Mouse (Mus musculus) layer of hippocampus, adult 9-11 months (tissue): ENCODE results near the gene Ogfod2.

ENCODE experiments used
- DNase-seq: peaks from one replicate; pipeline ENCODE4 v3.0.0; 2022

Ogfod2 gene

DNA sequence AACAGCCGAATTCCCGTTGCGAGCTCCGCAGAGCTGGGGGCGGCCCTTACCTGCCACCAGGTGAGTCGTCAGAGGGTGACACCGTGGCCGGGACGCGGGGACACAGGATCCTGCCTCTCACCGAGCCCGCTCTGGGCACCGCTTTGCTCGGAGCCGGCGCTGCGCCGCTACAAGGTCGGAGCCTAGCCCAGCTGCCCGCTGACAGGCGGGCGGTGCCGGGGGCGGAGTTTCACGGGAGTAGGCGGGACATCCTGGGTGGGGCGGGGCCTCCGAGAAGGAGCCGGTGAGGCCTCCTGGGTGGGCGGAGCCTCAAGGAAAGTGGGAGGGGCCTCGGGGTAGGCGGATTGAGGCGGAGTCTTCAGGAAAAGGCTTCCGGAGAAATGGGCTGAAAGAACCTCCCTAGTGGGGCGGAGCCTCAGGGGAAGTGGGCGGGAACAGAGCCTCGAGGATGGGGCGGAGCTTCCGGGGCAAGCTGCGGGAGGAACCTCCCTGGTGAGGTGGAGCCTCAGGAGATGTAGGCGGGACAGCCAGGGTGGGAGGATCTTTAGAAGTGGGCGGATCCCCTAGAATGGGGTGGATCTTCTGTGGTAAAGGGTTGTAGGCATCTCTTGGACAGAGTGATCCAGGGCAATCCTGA, 16.4 kb upstream of the Ogfod2 start, which contains the start of gene Abcb9:
TSS of gene Abcb9 (minus strand) at position 203 of the 637 bp plus-strand sequence.
- peak; percentile 97 for DNase-seq

DNA sequence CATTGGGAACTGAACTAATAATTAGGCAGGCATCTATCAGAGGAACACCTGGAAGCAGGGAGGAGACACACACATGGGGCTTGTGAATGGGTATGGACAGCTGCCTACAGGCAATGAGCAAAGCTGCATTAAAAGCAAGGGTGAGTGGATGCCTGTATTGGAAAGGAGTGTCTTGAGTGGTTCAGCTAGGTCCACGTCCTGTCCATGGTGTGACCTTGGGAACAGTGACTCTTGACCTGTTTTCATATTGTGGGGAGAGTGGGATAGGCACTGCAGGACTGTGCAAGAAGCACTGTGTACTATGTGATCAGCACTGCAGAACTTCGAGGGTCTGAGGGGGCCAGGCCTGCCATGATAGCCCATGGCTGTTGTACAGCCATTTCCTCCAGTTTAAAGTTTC, 13.2 kb upstream of the Ogfod2 start:
- DNase-seq, result no peak

DNA sequence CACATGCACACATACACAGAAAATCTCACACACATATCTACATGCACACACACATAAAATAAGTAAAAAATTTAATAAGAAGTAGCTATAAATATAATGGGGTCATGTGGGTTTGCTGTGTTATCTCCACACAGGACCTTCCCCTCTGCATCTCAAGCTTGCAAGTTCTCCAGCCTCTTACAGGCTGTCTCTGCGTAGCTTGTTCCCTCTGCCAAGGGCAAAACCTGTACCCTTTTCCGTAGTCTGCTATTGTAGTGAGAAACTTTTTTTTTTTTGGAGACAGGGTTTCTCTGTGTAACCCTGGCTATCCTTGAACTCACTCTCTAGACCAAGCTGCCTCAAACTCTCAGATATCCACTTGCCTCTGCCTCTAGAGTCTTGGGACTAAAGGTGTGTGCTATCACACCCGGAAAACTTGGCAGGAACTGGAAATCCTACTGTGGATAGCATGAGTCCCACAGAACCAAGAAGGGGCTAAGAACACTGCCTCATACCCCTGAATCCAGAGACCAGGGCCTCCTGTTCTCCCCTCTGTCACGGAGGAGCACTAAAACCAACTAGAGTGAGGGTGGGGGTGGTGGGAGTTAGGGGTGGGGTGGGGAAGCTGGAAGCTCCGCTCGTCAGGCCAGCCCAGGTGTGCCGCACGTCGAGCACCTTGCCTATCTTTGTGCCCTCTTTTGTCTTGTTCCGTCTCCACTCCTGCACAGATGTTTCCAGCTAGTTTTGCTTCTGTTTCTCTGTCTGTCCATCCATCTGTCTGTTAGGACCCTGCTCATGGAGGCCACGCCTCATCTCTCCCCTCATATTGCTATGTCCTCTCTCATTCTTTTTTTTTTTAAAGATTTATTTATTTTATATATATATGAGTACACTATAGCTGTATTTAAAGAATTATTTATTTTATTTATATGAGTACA, 11.7 kb upstream of the Ogfod2 start:
- DNase-seq, result no peak

GRCm38 (mm10) chr5:124102326-124102725, 9.8 kb upstream of the Ogfod2 start:
- DNase-seq, result no peak

- no peak for DNase-seq
These were observed 9.1 kb upstream of the Ogfod2 start for GRCm38 (mm10) chr5:124103020-124103419.

GRCm38 (mm10) chr5:124103552-124103951, 8.5 kb upstream of the Ogfod2 start:
- DNase-seq, result no peak

GRCm38 (mm10) chr5:124111077-124111741, 888 bp upstream of the Ogfod2 start:
- DNase-seq, result no peak

GRCm38 (mm10) chr5:124112531-124112930, 434 bp downstream of the Ogfod2 start:
- no peak for DNase-seq

- DNase-seq, result peak; percentile 69
These were observed 933 bp downstream of the Ogfod2 start for GRCm38 (mm10) chr5:124113030-124113429.

DNA sequence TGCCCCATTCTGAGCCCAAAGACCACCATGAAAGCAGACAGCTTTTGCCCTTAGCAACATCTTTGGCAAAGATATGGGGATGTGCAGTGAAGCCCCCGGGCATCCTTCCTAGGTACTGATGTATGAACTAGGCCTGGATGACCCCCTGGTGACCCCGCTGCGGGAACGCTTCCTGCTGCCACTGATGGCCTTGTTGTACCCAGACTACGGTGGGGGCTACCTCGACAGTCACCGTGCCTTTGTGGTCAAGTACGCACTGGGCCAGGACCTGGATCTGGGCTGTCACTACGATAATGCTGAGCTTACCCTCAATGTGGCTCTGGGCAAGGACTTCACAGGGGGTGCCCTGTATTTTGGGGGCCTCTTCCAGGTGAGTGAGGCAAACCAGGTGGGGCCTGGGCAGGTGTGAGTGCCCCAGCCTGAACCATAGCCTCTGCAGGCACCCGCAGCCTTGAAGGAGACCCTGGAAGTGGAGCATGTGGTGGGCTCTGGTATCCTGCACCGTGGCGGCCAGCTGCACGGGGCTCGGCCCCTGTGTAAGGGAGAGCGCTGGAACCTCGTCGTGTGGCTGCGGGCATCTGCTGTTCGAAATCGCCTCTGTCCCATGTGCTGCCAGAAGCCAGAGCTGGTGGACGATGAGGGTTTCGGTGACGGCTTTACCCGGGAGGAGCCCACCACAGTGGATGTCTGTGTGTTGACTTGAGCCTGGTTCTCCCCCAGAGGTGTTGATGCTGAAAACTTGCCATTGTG, 2.4 kb downstream of the Ogfod2 start:
- no peak for DNase-seq

DNA sequence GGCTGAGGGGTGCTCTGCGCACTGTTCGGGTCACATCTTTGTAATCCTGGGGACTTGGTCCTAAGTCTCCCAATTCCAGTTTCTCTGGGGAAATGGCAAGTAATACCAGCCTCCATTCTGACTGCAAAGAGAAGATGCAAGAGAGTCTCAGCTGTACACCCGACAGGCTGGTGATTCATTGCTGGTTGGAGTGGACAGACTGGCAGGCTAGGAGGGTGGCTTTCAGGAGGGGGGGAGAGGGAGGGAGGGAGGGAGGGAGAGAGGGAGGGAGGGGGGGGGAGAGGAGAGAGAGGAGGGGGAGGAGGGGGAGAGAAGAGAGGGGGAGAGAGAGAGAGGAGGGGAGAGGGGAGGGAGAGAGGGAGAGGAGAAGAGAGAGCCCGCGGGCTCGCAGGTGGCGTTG, 3.4 kb downstream of the Ogfod2 start:
- DNase-seq, result no peak

DNA sequence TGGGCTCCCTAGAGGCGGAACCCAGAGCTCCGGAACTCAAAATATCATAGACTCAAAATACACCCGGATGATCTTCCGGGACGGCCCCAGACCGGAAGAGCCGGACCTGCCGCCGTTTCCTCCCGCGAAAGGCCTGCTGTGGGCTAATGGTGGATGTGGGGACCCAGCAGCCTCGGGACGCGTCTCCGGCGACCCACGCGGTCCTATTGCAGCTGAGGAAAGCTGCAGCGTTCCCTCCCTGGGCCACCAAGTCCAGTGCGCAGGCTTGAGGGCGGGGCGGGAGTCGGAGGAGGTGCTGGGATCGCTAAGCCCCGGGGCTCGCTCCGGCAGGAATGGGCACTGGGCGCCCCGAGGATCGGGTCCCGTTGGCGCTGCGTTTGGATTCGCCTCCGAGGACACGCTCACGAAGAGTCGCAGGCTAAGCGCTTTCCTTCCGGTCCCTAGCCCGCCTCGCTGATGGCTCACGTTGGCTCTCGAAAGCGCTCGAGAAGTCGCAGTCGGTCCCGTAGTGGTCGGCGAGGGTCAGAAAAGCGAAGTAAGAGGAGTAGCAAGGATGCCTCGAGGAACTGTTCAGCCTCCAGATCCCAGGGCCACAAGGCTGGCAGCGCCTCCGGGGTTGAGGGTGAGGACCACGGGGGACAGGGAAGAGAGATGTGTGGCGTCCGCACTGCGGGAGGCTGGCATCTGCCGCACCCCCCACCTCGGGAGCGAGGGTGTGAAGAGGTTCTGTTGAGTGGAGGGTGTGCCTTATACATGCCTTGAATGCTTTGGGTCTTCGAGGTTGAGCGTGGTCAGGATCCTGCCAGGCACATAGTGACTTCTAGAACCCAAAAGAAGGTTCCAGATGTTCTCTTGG, 4.1 kb downstream of the Ogfod2 start, which contains the start of gene Arl6ip4:
TSS of gene Arl6ip4 (plus strand) at position 100 of the 856 bp plus-strand sequence.
- peak; percentile 77 for DNase-seq

DNA sequence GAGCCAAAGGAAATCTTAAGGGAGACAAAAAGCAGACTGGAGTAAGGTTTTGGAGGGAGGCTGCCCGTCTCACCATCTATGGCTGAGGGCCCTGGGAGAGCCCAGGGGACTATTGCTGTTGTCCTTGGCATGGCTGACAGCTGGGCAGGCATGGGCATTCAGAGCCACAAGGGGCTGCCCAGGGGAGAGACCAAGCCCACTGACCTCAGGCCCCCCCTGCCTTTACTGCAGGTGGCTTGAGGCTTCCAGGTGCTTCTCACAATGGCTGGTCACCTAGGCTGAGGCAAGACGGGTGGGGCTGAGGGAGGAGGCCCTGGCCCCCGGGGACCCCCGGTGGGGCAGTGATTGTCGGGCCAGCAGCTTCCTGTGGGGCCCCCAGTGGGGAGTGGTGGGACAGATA, 7.1 kb downstream of the Ogfod2 start:
- DNase-seq, result no peak

DNA sequence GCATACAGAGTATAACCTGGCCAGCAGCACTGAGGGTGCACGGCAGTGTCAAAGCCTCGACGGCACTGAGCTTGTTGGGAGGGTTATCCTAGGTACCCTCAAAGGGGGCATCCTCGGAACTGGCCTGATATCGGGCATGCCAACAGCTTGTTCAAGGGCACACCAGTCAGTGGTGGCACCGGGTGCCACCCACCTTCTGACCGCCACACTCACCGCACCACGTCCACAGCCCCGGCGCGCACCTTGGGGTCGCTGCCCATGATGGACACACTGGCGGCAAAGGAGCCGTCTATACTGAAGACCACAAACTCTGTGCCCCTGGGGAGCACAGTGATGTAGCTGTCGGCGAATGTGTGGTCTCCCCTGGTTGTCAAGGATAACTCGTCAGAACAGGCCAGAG, 10.3 kb downstream of the Ogfod2 start:
- no peak for DNase-seq

DNA sequence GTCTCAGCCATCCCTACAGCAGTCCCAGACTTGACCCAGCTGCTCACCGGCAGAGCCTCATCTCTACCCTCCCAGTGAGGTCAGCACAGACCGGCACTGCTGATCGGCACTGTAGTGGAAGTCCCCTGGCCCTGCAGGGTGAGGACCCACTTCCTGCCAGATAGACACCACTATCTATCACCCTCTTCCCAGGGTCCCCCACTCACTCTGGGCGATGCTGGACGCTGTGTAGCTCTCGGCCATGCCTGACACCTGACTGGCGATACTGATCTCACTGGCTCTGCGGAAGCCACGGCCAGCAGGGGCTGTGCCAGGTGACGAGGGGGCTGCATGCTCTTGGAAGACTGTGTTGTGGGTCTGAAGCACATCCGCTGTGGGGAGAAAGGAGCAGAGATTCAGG, 13.0 kb downstream of the Ogfod2 start:
- no peak for DNase-seq

DNA sequence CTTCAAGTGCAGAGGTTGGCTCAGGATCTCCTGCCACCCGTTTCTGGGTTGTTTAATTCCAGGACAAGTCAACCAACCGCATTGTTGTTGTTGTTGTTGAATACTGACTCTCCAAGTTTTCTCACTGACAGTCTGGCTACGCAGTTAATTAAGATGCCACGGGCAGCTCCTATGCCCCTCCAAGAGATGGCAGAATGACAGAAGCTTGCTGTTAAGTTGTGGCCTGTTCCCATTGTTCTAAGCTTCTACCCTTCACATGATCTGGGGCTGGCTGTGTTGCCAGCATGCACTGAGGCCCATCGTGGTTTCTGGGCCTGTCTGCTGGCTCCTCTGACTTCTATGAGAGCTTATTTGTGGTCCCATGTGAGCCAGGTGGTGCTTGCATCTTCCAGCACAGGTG, 22.2 kb downstream of the Ogfod2 start:
- DNase-seq, result no peak

DNA sequence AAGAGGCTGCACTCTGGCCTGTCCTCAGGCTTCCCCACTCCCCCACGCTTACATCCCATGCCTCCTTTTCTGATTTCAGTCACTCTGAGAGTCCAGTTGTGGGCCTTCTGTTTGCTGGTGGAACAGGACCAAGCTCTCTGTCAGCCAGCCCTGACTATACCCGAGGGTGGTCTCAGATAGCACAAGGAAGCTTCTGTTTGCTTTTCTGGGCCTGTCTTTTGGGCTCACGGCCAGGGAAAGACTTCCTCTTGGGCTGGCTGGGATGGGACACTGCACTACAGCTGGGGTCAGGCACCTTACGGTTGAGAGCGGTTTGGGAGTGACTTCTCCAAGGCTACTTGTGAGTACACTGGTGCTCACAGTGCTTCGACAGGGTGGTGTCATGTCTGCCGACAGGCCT, 26.0 kb downstream of the Ogfod2 start:
- no peak for DNase-seq

DNA sequence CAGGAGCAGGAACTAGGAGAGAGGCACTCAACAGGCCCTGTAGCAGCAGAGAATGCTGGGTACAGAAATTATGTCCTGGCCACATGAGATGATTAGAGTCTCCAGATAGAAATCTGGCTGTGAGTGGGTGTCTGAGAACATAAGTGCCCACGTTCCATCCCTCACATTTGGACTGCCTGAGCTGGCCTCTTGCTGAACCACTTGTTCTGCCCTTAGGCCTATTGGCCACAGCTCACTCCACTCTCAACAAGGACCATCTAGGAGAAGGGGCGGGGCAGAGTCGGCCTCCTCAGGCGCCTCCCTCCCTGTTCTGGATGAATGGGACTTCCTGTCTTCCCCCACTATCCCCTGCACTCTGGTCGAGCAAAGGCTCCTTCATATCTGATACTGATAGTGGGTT, 36.9 kb downstream of the Ogfod2 start:
- no peak for DNase-seq

DNA sequence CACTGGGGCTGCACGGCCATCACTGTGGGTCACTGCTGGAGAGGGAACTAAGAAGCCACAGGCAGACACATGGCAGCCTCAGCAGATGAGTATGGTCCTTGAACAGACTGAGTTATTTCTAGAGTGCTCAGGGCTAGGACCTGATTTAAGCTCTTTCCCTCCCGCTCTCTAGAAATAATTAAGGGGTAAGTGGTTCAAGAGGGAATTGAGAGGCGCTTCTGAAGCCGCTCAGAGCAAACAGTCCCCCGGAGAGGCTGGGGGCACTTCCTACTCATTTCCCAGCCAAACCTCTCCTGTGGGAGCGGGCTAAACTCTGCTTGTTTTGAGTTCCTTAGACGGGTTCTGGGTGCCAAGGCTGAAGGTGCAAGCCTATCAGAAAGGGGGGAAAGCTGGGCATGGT, 38.8 kb downstream of the Ogfod2 start:
- DNase-seq, result no peak

GRCm38 (mm10) chr5:124152734-124153133, 40.6 kb downstream of the Ogfod2 start:
- no peak for DNase-seq

- DNase-seq, result no peak
These were observed 43.8 kb downstream of the Ogfod2 start for GRCm38 (mm10) chr5:124155943-124156342.

DNA sequence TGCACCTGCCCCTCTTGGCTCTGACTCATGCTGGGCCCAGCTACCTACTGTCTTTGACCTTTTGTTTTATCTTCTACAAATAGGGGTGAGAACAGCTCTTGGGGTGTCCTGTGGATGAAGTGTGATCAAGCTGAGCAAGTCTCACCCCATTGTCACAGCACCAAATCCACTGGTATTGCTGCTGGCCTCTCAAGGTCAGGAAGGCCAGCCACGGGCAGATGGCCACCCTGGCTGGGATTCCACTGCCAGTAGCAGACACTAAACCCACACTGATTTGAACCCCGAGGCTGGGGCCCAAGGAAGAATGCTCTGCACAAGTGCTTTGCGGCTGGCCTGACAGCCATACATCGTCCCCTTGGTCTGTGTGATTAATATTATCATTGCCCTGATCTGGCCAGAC, 46.2 kb downstream of the Ogfod2 start:
- no peak for DNase-seq
